Mouse (Mus musculus) liver, embryonic 11.5 days (tissue): Measurements from ENCODE around the gene Olfr228. TPM values are rescaled to one million over a fixed set of nuclear protein-coding genes. Genes with fewer than 3 reads are reported as not detected.
"Not testable (repeated sequence)": the region's sequence is repeated elsewhere in the genome, so short reads cannot be mapped to it uniquely, and the experiment has no call there.

ENCODE experiments used
- ATAC-seq: fragments of 200-750 bp; cut with Nextera tagmentation; replicated peaks from 2 replicates; pipeline ENCODE4 v1.8.0; 2017; ENCODE audit warnings: moderate number of reproducible peaks, mild to moderate bottlenecking, moderate TSS enrichment, moderate library complexity; ENCODE audit not compliant: low FRiP score
- DNase-seq: peaks from one replicate; pipeline ENCODE4 v3.0.0-alpha.2; 2017; ENCODE audit warnings: low spot score
- H3K27ac ChIP-seq: fragments of 300-500 bp; sonication (generic); 2 replicates; pipeline ENCODE4 v1.5.1; 2014; ENCODE audit warnings: mild to moderate bottlenecking, low read depth, low read length, control low read depth
- H3K27me3 ChIP-seq: fragments of 300-500 bp; sonication (generic); replicated peaks from 2 replicates; pipeline ENCODE4 v1.6.1; 2014; ENCODE audit warnings: low read length, mixed read lengths; ENCODE audit not compliant: control insufficient read depth, insufficient read depth
- H3K36me3 ChIP-seq: fragments of 300-500 bp; sonication (generic); 2 replicates; pipeline ENCODE4 v1.6.1; 2014; ENCODE audit warnings: mild to moderate bottlenecking, low read length, moderate library complexity, mixed read lengths; ENCODE audit not compliant: control insufficient read depth, insufficient read depth
- H3K4me1 ChIP-seq: fragments of 300-500 bp; sonication (generic); replicated peaks from 2 replicates; pipeline ENCODE4 v1.6.1; 2014; ENCODE audit warnings: low read length, mixed read lengths; ENCODE audit not compliant: control insufficient read depth, insufficient read depth
- H3K4me2 ChIP-seq: fragments of 300-500 bp; sonication (generic); 2 replicates; pipeline ENCODE4 v1.6.1; 2014; ENCODE audit warnings: mild to moderate bottlenecking, control low read depth, moderate library complexity
- H3K4me3 ChIP-seq: fragments of 300-500 bp; sonication (generic); 2 replicates; pipeline ENCODE4 v1.5.1; 2014; ENCODE audit warnings: low read depth, low read length, control low read depth
- H3K9ac ChIP-seq: fragments of 300-500 bp; sonication (generic); 2 replicates; pipeline ENCODE4 v1.6.1; 2014; ENCODE audit warnings: low read depth, low read length, control low read depth
- H3K9me3 ChIP-seq: fragments of 300-500 bp; sonication (generic); 2 replicates; pipeline ENCODE4 v1.6.1; 2016; ENCODE audit warnings: low read length, inconsistent platforms, mixed read lengths; ENCODE audit not compliant: control insufficient read depth
- WGBS: fragments of 180-500 bp; shearing (Covaris S2); extraction: QIAGEN DNeasy Blood & Tissue Kit; methylation state at CpG from one replicate; pipeline ENCODE4 v1.1.7; 2014; 5-methylcytosine and 5-hydroxymethylcytosine counted together
- polyA plus RNA-seq: library from polyadenylated mRNA; unstranded; fragments of >200 nt; fragmentation: Nextera tagmentation; extraction: Ambion mirVana; gene quantifications from 2 replicates; pipeline ENCODE4 v1.2.1, GENCODE M21; 2014

Gene Olfr228
- polyA plus RNA-seq = not detected in 2 replicates

DNA sequence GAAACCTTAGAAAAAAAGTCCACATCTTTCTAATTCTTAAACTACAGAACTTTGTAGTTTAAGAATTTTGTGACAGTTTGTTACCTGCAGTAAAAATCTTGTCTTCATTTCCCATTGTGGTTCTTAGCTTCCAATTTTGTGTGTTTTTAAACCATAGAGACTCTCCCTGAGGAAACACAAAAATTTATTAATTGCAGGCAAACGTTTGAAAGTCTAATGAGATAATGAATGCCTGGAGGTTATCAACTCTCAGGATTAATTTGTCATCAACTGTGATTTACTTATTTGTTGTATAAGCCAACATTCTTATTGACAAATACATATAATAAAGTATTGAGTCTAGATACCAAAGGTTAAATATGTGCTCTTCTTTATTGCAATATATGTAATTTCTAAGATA, at the start of gene Olfr228:
Gene Olfr228 (minus strand): TSS at position 101 of the 400 bp plus-strand sequence.
- ATAC-seq (no peak), DNase-seq (no peak)
- no peak within 1 kb of the TSS for H3K27ac ChIP-seq
- no peaks in the 10 kb centered on the region for H3K36me3 ChIP-seq
- H3K9me3 ChIP-seq = no peaks in the 10 kb centered on the region
- H3K4me3 ChIP-seq = no peak within 1 kb of the TSS
- 43% methylated on average over 1 of the region's 1 CpGs for WGBS
- H3K4me1 ChIP-seq = no peaks in the 10 kb centered on the region
- no peak within 1 kb of the TSS for H3K4me2 ChIP-seq
- H3K27me3 ChIP-seq = no peaks in the 10 kb centered on the region
- no peak within 1 kb of the TSS for H3K9ac ChIP-seq

DNA sequence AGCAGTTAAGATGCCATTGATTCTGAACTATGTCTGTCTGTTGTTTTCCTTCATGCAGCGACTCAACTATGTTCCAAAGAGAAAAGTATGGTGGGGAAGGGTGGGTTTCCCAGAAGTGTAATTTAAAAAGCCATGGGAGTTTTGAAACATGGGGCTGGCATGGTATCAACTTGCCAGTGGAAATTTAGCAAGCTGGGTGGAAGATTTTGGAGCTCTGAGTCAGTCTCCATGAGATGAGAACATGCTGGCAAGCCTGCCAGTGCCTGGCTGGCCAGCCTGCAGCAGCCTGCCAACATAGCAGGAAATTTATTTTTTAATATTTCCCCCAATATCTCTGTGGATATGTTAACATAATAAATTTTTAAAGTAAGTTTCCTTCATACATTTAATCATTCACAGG, 43.8 kb upstream of the Olfr228 start:
- 74% methylated on average over 1 of the region's 1 CpGs for WGBS
- ATAC-seq = no peak
- H3K9me3 ChIP-seq = no peaks in the 10 kb centered on the region

DNA sequence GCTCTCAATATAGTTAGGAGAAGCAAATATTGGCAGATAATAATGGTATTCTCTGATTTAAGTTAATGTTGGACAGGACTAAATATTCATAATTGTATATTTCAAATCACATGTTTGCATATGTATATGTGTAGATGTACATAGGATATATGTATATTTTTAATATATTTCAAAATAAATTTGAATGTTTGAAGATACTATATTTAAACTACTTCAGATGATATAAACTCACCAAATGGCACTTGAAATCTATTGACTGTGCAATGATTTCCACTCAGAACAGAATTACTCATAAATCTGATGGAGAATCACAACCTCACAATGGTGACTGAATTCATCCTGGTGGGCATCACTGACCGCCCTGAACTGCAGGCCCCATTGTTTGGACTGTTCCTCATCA, 21.0 kb upstream of the Olfr228 start, which contains the start of gene Olfr1076:
Gene Olfr1076 (plus strand): TSS at position 301 of the 400 bp plus-strand sequence.
- Histone ChIP-seq H3K27ac (no peak within 1 kb of the TSS), H3K4me3 (no peak within 1 kb of the TSS), H3K9me3 (no peaks in the 10 kb centered on the region), H3K9ac (no peak within 1 kb of the TSS), H3K4me1 (no peaks in the 10 kb centered on the region), H3K27me3 (no peaks in the 10 kb centered on the region), H3K36me3 (no peaks in the 10 kb centered on the region), H3K4me2 (no peak within 1 kb of the TSS)
- ATAC-seq (no peak), DNase-seq (no peak)
- 83% methylated on average over 1 of the region's 1 CpGs for WGBS

More for the DNA sequence above, 43.8 kb upstream of the Olfr228 start:
- Histone ChIP-seq H3K36me3 (no peaks in the 10 kb centered on the region), H3K4me1 (no peaks in the 10 kb centered on the region), H3K27me3 (no peaks in the 10 kb centered on the region), H3K4me3 (no peak overlapping the region), H3K27ac (no peak overlapping the region), H3K4me2 (no peak overlapping the region), H3K9ac (no peak overlapping the region)
- DNase-seq = no peak

DNA sequence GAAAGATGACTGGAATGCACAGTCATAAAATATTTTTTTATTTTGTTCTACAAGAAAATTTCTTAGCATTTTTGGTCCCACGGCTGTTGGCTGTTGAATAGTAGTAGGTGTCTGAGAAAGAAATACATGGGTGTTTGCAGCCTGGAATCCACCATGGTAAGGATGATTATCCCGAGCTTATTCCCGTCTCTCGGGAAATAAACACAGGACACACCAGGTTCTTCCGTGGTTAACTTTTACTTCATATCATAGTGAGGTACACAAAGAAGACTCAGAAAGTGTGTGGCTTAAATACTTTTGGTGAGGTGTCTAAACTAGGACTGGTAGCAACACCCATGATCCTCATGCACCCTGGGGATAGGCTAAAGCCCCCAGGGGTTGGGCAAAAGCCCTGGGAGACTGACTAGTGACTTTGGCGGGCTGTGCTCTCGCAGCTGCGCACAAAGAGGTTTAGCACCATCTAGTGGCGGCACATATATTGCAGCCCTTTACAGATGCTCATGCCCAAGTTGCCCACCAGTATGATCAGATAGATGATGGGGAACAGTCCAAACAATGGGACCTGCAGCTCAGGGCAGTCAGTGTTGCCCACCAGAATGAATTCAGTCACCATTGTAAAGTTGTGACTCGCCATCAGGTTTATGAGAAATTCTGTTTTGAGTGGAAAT, 22.6 kb downstream of the Olfr228 start:
- H3K9me3 ChIP-seq = no peaks in the 10 kb centered on the region
- H3K27ac ChIP-seq = no peak overlapping the region
- no peak overlapping the region for H3K4me3 ChIP-seq
- H3K4me2 ChIP-seq = no peak overlapping the region
- 34% methylated on average over 10 of the region's 10 CpGs for WGBS
- ATAC-seq = 0 out of 2 replicates have a peak, but pooled peaks have one; percentile 23
- peak; percentile 33 for DNase-seq
- H3K9ac ChIP-seq = no peak overlapping the region
- H3K4me1 ChIP-seq = no peaks in the 10 kb centered on the region
- H3K27me3 ChIP-seq = no peaks in the 10 kb centered on the region
- H3K36me3 ChIP-seq = no peaks in the 10 kb centered on the region

DNA sequence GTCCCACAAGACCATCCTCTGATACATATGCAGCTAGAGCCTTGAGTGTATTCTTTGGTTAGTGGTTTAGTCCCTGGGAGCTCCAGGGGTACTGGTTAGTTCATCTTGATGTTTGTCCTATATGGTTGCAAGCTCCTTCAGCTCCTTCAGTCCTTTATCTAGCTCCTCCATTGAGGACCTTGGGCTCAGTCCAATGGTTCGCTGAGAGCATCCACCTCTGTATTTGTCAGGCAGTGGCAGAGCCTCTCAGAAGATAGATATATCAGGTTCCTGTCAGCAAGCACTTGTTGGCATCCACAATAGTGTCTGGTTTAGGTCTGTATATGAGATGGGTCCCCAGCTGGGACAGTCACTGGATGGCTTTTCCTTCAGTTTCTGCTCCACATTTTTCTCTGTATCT, 26.8 kb downstream of the Olfr228 start:
- 61% methylated on average over 1 of the region's 1 CpGs for WGBS
- no peaks in the 10 kb centered on the region for H3K4me1 ChIP-seq
- H3K27ac ChIP-seq = no peak overlapping the region
- no peaks in the 10 kb centered on the region for H3K27me3 ChIP-seq
- no peak for ATAC-seq
- DNase-seq = no peak
- H3K4me2 ChIP-seq = no peak overlapping the region
- no peak overlapping the region for H3K4me3 ChIP-seq
- no peaks in the 10 kb centered on the region for H3K36me3 ChIP-seq
- no peaks in the 10 kb centered on the region for H3K9me3 ChIP-seq
- H3K9ac ChIP-seq = no peak overlapping the region

DNA sequence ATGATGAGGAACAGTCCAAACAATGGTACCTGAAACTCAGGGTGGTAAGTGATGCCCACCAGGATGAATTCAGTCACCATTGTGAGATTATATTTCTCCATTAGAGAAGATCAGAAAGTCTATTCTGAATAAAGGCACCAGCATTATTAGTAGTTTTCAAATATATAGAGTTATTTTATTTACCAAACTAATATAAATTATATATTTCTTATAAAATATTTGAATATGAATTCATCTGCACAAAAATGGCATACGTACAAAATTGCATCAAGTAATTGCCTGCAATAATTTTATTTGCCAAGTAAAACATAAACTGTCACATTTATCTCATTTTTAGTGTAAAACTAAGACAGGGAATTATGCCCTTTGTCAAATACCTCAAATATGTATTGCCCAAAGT, 31.0 kb downstream of the Olfr228 start, which contains the start of gene Olfr1066:
Gene Olfr1066 (minus strand): TSS at position 101 of the 400 bp plus-strand sequence.
- 77% methylated on average over 1 of the region's 1 CpGs for WGBS
- no peaks in the 10 kb centered on the region for H3K9me3 ChIP-seq
- H3K27ac ChIP-seq = no peak within 1 kb of the TSS
- no peak within 1 kb of the TSS for H3K4me2 ChIP-seq
- H3K4me3 ChIP-seq = no peak within 1 kb of the TSS
- H3K9ac ChIP-seq = no peak within 1 kb of the TSS
- DNase-seq = no peak
- no peaks in the 10 kb centered on the region for H3K36me3 ChIP-seq
- ATAC-seq = no peak
- no peaks in the 10 kb centered on the region for H3K27me3 ChIP-seq
- H3K4me1 ChIP-seq = no peaks in the 10 kb centered on the region

DNA sequence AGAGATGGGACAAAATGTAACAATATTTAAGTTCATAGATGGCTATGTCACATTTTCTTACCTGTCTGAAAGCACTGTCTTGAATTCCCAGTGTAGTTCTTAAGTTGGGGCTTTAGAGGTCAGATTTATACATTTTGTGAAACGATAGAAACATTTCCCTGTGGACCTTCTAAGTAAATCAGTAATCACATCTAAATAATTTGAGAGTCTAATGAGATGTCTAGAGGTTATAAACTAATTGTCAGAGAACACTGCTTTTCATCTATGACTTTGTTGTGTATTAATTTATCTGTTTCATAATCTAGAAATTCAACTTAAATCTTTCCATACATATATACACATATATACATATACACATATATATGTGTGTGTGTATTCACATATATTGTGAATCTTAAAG, 36.7 kb downstream of the Olfr228 start, which contains the start of gene Olfr1065:
Gene Olfr1065 (minus strand): TSS at position 101 of the 400 bp plus-strand sequence.
- no CpG with 5 or more reads among the region's 1 CpGs for WGBS

DNA sequence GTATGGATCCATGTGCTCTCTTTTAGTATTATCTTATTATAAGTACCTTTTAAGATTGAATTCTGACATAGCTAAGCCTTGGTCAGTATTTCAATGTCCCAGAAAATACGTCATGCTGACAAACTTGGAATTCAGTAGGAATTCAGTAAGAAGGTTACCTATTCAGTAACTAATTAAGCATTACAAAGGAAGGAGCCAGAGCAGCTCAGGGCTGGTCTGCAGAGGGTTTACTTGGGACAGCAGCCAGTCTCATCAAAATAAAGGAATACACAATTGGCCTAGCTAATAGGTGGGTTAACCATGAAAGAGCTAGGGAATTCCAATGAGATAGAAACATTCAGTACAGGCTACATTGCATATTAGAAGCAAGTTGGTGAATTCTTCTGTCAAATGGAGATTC, 45.1 kb downstream of the Olfr228 start:
- H3K4me1 ChIP-seq, H3K27ac ChIP-seq, H3K4me2 ChIP-seq, H3K27me3 ChIP-seq, H3K9ac ChIP-seq, H3K9me3 ChIP-seq, DNase-seq, H3K4me3 ChIP-seq, ATAC-seq, H3K36me3 ChIP-seq: not testable (repeated sequence)
- WGBS = 68% methylated on average over 1 of the region's 1 CpGs

More for the DNA sequence above, 36.7 kb downstream of the Olfr228 start, which contains the start of gene Olfr1065:
- H3K27ac ChIP-seq, DNase-seq, ATAC-seq, H3K9ac ChIP-seq, H3K27me3 ChIP-seq, H3K4me1 ChIP-seq, H3K36me3 ChIP-seq, H3K4me3 ChIP-seq, H3K9me3 ChIP-seq, H3K4me2 ChIP-seq: not testable (repeated sequence)
